Mouse (Mus musculus) olfactory bulb, adult 2 months (tissue): ENCODE results near the gene Heg1. TPM values are rescaled to one million over a fixed set of nuclear protein-coding genes. Genes with fewer than 3 reads are reported as not detected.

Source experiments
- H3K27ac ChIP-seq: fragments of 200-500 bp; 2 replicates; pipeline ENCODE4 v1.5.1; 2012; ENCODE audit warnings: low read depth, low read length; ENCODE audit not compliant: insufficient read depth
- H3K4me1 ChIP-seq: fragments of 200-500 bp; 2 replicates; pipeline ENCODE4 v1.6.1; 2012; ENCODE audit warnings: low read length; ENCODE audit not compliant: control insufficient read depth, insufficient read depth
- H3K4me3 ChIP-seq: fragments of 200-500 bp; 2 replicates; pipeline ENCODE4 v1.5.1; 2012; ENCODE audit warnings: mild to moderate bottlenecking, low read depth, low read length, moderate library complexity; ENCODE audit not compliant: insufficient read depth
- CTCF ChIP-seq: fragments of 200-500 bp; IDR thresholded peaks from 2 replicates; pipeline ENCODE4 v1.5.1; 2012; ENCODE audit warnings: low read depth, mild to moderate bottlenecking, low read length, moderate library complexity; ENCODE audit not compliant: insufficient read depth
- POLR2A ChIP-seq: fragments of 200-500 bp; IDR thresholded peaks from 2 replicates; pipeline ENCODE4 v1.6.1; 2012; ENCODE audit warnings: mild to moderate bottlenecking, low read depth, low read length, moderate library complexity; ENCODE audit not compliant: insufficient read depth
- WGBS: fragments of 180-500 bp; shearing (Covaris S2); methylation state at CpG from one replicate; pipeline ENCODE4 v1.1.7; 2018; 5-methylcytosine and 5-hydroxymethylcytosine counted together
- polyA plus RNA-seq: library from polyadenylated mRNA; stranded (reverse); fragments of >200 nt; gene quantifications from 2 replicates; pipeline ENCODE4 v1.2.4, GENCODE M21; 2012; ENCODE audit warnings: low replicate concordance; ENCODE audit not compliant: missing spikeins, insufficient read depth, insufficient read length

Gene Heg1
- polyA plus RNA-seq, 1 experiment = not detected

DNA sequence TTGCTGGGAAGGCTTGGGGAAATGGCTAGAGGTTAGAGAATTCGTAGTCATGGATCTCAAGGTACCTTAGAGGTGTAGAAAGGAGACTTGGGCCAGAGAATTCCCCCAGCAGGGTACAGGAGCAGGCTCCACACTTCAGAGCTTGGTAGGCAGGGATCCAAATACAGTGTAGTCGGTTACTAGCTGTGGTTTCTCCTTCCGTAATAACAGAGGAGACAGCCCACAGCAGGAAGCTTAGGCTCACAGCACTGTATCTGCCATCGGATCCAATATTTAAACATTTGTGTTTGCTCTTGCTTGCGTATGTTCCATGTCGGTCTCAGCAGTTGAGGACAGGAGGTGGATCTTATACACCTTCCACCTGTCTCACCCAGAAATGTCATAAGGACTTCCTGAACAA, 111.7 kb downstream of the Heg1 start:
- Histone ChIP-seq H3K4me3 (no peak overlapping the region), H3K27ac (no peak overlapping the region), H3K4me1 (no peaks in the 10 kb centered on the region)
- WGBS = 71% methylated on average over 6 of the region's 6 CpGs
- TF ChIP-seq CTCF (no peak), POLR2A (no peak)

DNA sequence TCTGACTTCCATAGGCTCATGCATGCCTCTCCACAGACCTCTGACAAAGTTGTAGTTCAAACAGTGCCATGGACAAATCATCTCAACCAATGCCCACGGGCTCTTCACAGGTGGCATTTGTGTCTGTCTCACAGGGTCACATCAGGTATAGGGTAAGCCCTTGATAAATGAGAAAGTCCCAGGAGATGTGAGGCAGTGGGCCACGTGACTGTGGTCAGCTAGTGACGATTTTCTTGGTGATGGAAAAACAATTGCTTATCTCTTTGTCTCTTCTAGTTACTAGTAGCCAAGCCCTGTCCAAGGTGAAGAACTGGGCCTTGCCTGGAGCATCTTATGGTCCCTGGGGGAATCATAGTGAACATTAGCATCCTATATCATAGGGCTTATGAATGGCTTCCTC, 112.6 kb downstream of the Heg1 start:
- H3K27ac ChIP-seq = no peak overlapping the region
- TF ChIP-seq POLR2A (no peak), CTCF (no peak)
- H3K4me1 ChIP-seq = no peaks in the 10 kb centered on the region
- no peak overlapping the region for H3K4me3 ChIP-seq
- 93% methylated on average over 3 of the region's 3 CpGs for WGBS

GRCm38 (mm10) chr16:33797860-33798259, 113.7 kb downstream of the Heg1 start:
- TF ChIP-seq POLR2A (no peak), CTCF (no peak)
- Histone ChIP-seq H3K4me1 (no peaks in the 10 kb centered on the region), H3K27ac (no peak overlapping the region), H3K4me3 (no peak overlapping the region)
- 42% methylated on average over 5 of the region's 5 CpGs for WGBS

DNA sequence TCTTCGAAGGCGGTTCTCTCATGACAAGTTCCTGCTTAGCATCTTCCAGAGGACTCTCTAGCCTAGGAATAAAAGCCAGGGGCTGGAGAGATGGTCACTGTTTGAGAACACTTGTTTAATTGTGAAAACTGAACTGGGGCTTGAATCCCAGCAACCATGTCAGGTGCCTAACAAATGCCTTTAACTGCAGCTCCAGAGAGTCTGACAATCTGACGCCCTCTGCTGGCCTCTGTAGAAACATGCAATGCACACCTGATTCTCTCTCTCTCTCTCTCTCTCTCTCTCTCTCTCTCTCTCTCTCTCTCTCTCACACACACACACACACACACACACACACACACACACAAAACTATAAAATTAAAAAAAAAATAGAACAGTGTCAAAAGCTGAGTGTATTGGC, 125.8 kb downstream of the Heg1 start:
- WGBS = 72% methylated on average over 3 of the region's 3 CpGs
- no peak overlapping the region for H3K4me3 ChIP-seq

GRCm38 (mm10) chr16:33818413-33819165, 134.4 kb downstream of the Heg1 start:
- WGBS = 91% methylated on average over 7 of the region's 7 CpGs
- H3K27ac ChIP-seq = no peak overlapping the region
- H3K4me3 ChIP-seq = no peak overlapping the region
- TF ChIP-seq POLR2A = no peak
- TF ChIP-seq CTCF = no peak
- no peaks in the 10 kb centered on the region for H3K4me1 ChIP-seq

More for the DNA sequence above, 125.8 kb downstream of the Heg1 start:
- H3K4me1 ChIP-seq = no peaks in the 10 kb centered on the region
- TF ChIP-seq CTCF = no peak
- TF ChIP-seq POLR2A = no peak
- H3K27ac ChIP-seq = no peak overlapping the region

- Histone ChIP-seq H3K4me3 (no peak overlapping the region), H3K27ac (no peak overlapping the region), H3K4me1 (no peaks in the 10 kb centered on the region)
- no peak for TF ChIP-seq CTCF
- no peak for TF ChIP-seq POLR2A
- WGBS = 24% methylated on average over 17 of the region's 17 CpGs
Measured at GRCm38 (mm10) chr16:33820269-33821178, 136.4 kb downstream of the Heg1 start.

Other genes with a start within 250 kb of the Heg1 start
- gene Slc12a8, start 167.0 kb upstream of the Heg1 start, polyA plus RNA-seq = not detected in 2 replicates
- not detected in 2 replicates for gene Muc13, start 109.7 kb downstream of the Heg1 start, polyA plus RNA-seq
- gene Itgb5, start 145.3 kb downstream of the Heg1 start, polyA plus RNA-seq = not detected in 2 replicates